Mouse (Mus musculus): Measurements from ENCODE around the gene Rad51b. TPM values are rescaled to one million over a fixed set of nuclear protein-coding genes. Genes with fewer than 3 reads are reported as not detected.

Rad51b gene
- total RNA-seq, 1 experiment from 2014 or later = 0.70 TPM

GRCm38 (mm10) chr12:79752189-79752588 is 455.1 kb downstream of the Rad51b start:
- no peak for ATAC-seq (ENCODE audit: extremely low read depth, insufficient number of reproducible peaks, low FRiP score, poor library complexity, severe bottlenecking)

DNA sequence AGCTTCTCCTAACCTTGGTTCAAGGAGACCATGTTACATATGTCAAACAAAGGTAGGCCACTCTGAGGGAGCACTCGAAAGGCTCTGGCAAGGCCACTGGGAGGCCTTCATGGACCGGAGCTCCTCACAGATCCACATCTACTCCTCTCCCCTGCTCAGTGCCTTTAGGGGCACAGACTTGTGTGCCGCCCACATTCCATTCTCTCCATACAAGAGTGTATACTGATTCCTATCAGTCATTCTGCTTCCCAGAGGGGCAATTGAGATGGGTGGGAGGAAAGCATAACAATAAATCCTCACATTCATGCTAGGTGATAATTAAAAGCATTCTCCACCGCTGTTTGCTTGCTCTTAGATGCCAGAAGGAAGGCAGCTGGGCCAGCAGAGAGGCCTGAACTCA is 458.5 kb downstream of the Rad51b start:
- no peak for ATAC-seq (ENCODE audit: extremely low read depth, insufficient number of reproducible peaks, low FRiP score, poor library complexity, severe bottlenecking)

- ATAC-seq (ENCODE audit: extremely low read depth, insufficient number of reproducible peaks, low FRiP score, poor library complexity, severe bottlenecking) = no peak
Observed at GRCm38 (mm10) chr12:79756352-79756751, 459.3 kb downstream of the Rad51b start.

DNA sequence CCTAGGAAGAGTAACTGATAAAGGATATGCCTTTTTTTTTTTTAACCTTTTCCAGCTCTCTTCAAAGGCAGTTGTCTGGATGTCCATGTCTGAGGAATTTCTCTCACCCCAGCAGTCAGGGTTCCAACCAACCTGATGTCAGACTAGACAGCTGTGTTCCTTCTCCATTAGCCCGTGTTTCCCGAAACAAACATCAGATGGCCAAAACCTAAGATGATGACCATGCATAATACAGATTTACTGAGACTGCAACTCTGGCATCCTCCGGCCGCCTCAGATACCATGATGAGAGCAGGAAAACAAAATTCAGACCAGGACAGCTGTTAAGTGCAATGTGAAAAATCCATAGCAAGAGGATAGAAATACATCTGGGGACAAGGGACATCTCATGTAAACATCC is 460.7 kb downstream of the Rad51b start:
- no peak for ATAC-seq (ENCODE audit: extremely low read depth, insufficient number of reproducible peaks, low FRiP score, poor library complexity, severe bottlenecking)

GRCm38 (mm10) chr12:79759180-79759902 is 462.3 kb downstream of the Rad51b start:
- ATAC-seq (ENCODE audit: extremely low read depth, insufficient number of reproducible peaks, low FRiP score, poor library complexity, severe bottlenecking) = no peak

- ATAC-seq (ENCODE audit: extremely low read depth, insufficient number of reproducible peaks, low FRiP score, poor library complexity, severe bottlenecking) = no peak
Observed at GRCm38 (mm10) chr12:79761217-79761616, 464.1 kb downstream of the Rad51b start.

GRCm38 (mm10) chr12:79762087-79762486 is 465.0 kb downstream of the Rad51b start:
- no peak for ATAC-seq (ENCODE audit: extremely low read depth, insufficient number of reproducible peaks, low FRiP score, poor library complexity, severe bottlenecking)

DNA sequence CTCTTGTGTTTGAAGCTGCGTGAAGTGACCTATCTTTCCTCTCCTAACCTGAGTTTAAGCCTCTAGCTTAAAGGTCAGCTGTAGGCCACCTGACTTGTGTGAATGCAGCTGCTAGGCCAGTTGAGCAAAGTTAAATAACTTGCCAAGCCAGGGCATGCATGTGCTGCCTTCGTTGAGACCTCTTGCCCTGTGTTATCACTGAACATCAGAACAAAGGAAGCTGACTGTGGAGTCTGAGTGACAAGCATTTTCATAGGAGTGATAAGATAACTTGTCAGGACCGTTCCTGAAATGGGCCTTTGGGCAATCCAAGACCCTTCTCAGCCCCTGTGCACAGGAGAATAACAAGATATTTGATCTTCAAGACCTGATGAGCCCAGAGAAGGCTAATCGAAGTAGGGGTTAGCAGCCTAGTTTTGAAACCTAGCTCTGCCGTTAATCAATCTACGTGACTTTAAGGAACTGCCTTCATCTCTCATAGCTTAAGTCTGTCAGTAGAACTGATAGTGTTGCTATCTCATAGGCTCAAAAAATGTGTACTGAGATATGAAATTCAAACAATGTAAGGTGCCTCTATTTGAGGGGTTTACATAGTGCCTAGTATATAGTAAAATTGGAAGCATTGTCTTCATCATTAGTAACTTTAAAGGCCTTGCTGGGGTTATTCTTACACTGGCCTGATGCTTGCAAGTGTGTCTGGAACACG is 465.6 kb downstream of the Rad51b start:
- no peak for ATAC-seq (ENCODE audit: extremely low read depth, insufficient number of reproducible peaks, low FRiP score, poor library complexity, severe bottlenecking)

DNA sequence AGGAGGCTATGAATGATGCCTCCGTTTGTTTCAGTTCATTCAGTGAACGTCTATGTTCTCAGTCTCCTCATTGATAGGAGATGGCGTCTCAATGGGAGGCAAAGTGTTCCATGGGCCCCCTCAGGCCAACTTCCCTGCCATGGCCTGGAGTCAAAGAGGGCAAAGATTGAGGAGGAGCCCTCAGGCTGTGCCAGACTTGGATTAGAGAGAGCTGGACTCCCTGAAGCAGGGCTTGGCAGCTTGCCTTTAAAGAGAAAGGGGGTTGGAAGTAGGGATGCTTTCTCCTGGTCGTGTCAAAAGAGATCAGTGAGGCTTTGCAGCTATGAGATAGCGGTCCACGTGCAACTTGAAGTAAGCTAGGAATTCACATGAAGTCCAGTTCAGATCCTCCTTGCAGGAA is 469.0 kb downstream of the Rad51b start:
- ATAC-seq (ENCODE audit: extremely low read depth, insufficient number of reproducible peaks, low FRiP score, poor library complexity, severe bottlenecking) = no peak

DNA sequence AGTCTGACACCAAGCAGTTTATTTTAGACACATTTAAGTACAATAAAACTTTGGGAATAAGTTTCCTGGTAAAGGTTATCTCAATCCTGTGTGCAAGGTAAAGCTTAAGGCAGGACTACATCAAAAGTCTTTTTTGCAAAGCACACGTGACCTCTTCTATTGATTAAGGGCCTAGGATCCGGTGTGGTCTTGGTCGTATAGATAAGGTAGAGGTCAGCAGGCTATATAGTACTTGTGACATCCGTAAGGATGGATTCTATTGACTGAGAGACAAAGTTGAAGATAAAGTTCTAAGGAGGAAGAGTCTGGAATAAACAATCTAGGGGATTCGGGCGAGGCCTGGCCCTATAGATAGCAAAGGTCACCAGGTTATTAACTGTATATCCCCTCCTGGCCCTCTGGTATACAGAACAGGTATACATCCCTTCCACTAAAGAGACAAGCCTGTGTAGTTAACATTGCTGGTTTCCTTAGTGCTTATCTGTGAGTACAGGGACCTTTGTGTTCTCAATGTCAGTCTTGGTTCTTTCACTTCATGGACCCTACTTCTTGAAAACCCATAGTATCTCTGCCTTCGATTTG is 471.8 kb downstream of the Rad51b start:
- no peak for ATAC-seq (ENCODE audit: extremely low read depth, insufficient number of reproducible peaks, low FRiP score, poor library complexity, severe bottlenecking)

DNA sequence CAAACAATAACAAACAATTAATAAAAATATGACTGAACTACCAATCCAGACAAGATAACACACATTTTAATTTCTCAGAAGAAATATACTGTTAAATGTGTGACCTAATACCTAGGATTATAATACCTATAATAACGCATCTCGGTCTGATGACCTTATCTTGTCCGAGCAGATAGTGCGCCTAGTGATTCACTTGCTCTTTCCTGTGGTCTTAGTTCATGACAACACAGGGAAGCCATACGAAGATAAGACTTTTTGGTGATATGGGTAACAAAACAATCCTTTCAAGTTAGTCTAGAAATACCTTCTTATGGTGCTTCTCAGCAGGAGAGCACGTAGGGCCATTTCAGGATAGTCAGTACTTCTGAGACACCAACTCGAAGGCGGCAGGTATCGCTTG is 472.7 kb downstream of the Rad51b start:
- ATAC-seq (ENCODE audit: extremely low read depth, insufficient number of reproducible peaks, low FRiP score, poor library complexity, severe bottlenecking) = no peak

DNA sequence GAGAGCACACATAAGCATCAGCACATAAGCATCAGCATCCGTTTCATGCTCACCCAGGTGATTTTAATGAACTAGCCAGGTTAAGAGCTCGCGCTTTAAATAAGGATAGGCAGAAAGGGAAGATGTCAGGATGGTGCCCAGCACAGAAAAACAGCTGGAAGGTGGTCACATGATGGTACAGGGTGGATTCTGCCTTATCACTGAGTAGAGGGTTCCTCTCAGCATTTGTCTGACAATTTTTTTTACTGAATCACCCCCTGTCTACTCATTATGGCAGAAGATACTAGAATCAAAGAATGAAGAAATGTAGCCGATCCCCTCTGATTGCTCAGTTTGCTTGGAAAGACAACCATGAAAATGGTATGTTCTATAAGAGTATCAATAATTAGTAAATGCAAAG is 474.1 kb downstream of the Rad51b start:
- ATAC-seq (ENCODE audit: extremely low read depth, insufficient number of reproducible peaks, low FRiP score, poor library complexity, severe bottlenecking) = no peak

GRCm38 (mm10) chr12:79771741-79772140 is 474.7 kb downstream of the Rad51b start:
- no peak for ATAC-seq (ENCODE audit: extremely low read depth, insufficient number of reproducible peaks, low FRiP score, poor library complexity, severe bottlenecking)

DNA sequence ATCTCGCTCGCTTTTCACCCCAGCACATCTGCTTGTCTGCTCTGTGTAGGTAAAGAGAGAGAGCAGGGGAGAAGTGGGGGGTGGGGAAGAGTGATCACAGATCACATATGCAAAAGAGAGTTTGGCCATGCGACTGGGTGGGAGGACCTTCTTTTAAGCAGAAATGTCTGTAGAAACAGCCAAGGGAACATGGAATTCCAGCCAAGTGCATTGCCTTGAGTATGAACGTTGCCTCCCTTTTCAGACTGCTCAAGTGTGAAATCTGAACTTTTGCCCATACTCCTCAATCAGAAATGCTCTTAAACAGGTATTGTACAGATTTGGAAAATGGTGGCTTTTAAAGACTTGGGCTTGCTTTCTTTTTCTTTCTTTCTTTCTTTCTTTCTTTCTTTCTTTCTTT is 476.2 kb downstream of the Rad51b start:
- no peak for ATAC-seq (ENCODE audit: extremely low read depth, insufficient number of reproducible peaks, low FRiP score, poor library complexity, severe bottlenecking)

GRCm38 (mm10) chr12:79774571-79774970 is 477.5 kb downstream of the Rad51b start:
- no peak for ATAC-seq (ENCODE audit: extremely low read depth, insufficient number of reproducible peaks, low FRiP score, poor library complexity, severe bottlenecking)

DNA sequence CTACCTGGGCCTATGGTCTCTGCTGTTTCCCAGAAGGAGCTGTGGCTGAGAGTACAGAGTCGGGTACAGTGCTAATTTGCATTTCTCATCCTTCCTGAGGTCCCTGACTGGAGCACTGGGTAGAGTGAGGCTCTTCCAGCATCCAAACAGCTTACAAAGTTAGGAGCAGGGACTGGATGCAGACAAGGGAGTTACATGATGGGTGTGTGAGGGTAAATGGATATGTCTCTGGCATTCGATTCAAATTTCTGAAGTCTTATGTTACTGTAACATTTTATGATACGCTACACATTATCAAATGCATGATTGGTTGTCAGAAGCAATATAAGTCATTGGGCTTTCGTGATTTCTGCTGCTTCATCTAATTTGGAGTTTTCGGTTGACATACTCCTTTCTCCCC is 479.7 kb downstream of the Rad51b start:
- no peak for ATAC-seq (ENCODE audit: extremely low read depth, insufficient number of reproducible peaks, low FRiP score, poor library complexity, severe bottlenecking)

- no peak for ATAC-seq (ENCODE audit: extremely low read depth, insufficient number of reproducible peaks, low FRiP score, poor library complexity, severe bottlenecking)
Observed at GRCm38 (mm10) chr12:79780745-79781144, 483.7 kb downstream of the Rad51b start.

GRCm38 (mm10) chr12:79781788-79782187 is 484.7 kb downstream of the Rad51b start:
- ATAC-seq (ENCODE audit: extremely low read depth, insufficient number of reproducible peaks, low FRiP score, poor library complexity, severe bottlenecking) = no peak

- ATAC-seq (ENCODE audit: extremely low read depth, insufficient number of reproducible peaks, low FRiP score, poor library complexity, severe bottlenecking) = no peak
Observed at GRCm38 (mm10) chr12:79782444-79783117, 485.5 kb downstream of the Rad51b start.

- no peak for ATAC-seq (ENCODE audit: extremely low read depth, insufficient number of reproducible peaks, low FRiP score, poor library complexity, severe bottlenecking)
Observed at GRCm38 (mm10) chr12:79784159-79784558, 487.1 kb downstream of the Rad51b start.
